Mouse (Mus musculus) kidney, postnatal 36 days (tissue): ENCODE measurements around the gene Baz1a.
A peak's percentile ranks its signal among the peaks of the same experiment; 100 is the strongest.
"Not testable (repeated sequence)": the region's sequence is repeated elsewhere in the genome, so short reads cannot be mapped to it uniquely, and the experiment has no call there.

Experiments used
- DNase-seq, 2 experiments: peaks; one replicate each; pipeline ENCODE4 v3.0.0; 2021 to 2022; ENCODE audit warnings: mixed read lengths in 2 of 2

The Baz1a gene

GRCm38 (mm10) chr12:55006071-55006470 lies 8.1 kb downstream of the Baz1a start:
- no peak for DNase-seq

- DNase-seq = no peak
Observed at GRCm38 (mm10) chr12:55004396-55004795, 9.8 kb downstream of the Baz1a start.

- DNase-seq = no peak
Observed at GRCm38 (mm10) chr12:55003843-55004242, 10.3 kb downstream of the Baz1a start.

- not testable (repeated sequence) for DNase-seq
Observed at GRCm38 (mm10) chr12:55002532-55002931, 11.6 kb downstream of the Baz1a start.

GRCm38 (mm10) chr12:54999016-54999690 lies 15.0 kb downstream of the Baz1a start:
- peak; percentile 18 to 36 for DNase-seq

GRCm38 (mm10) chr12:54998411-54998810 lies 15.7 kb downstream of the Baz1a start:
- no peak for DNase-seq

- DNase-seq = no peak
Observed at GRCm38 (mm10) chr12:54996979-54997474, 17.1 kb downstream of the Baz1a start.

- DNase-seq = no peak
Observed at GRCm38 (mm10) chr12:54995965-54996364, 18.2 kb downstream of the Baz1a start.

- DNase-seq = no peak
Observed at GRCm38 (mm10) chr12:54994418-54994817, 19.7 kb downstream of the Baz1a start.

- DNase-seq = no peak
Observed at GRCm38 (mm10) chr12:54994068-54994386, 20.1 kb downstream of the Baz1a start.

GRCm38 (mm10) chr12:54993246-54994067 lies 20.7 kb downstream of the Baz1a start:
- DNase-seq = no peak

- DNase-seq = no peak
Observed at GRCm38 (mm10) chr12:54992814-54993213, 21.3 kb downstream of the Baz1a start.

GRCm38 (mm10) chr12:54988323-54988850 lies 25.8 kb downstream of the Baz1a start:
- DNase-seq = no peak

GRCm38 (mm10) chr12:54987156-54987555 lies 27.0 kb downstream of the Baz1a start:
- DNase-seq = no peak

GRCm38 (mm10) chr12:54986052-54986717 lies 28.0 kb downstream of the Baz1a start, which contains the start of gene Gm20403:
Gene Gm20403, minus strand, starts transcription at chr12:54986529.
- peak; percentile 85 to 86 for DNase-seq

- DNase-seq = peak; percentile 37 to 75
Observed at GRCm38 (mm10) chr12:54985257-54986051, 28.7 kb downstream of the Baz1a start.

- DNase-seq = peak; percentile 69 to 82
Observed at GRCm38 (mm10) chr12:54984701-54985256, 29.4 kb downstream of the Baz1a start.

GRCm38 (mm10) chr12:54982935-54983715 lies 31.0 kb downstream of the Baz1a start:
- no peak for DNase-seq

- DNase-seq = peak in 1 of 2 experiments; percentile 12
Observed at GRCm38 (mm10) chr12:54981962-54982361, 32.2 kb downstream of the Baz1a start.

GRCm38 (mm10) chr12:54980939-54981338 lies 33.2 kb downstream of the Baz1a start:
- DNase-seq = no peak

- no peak for DNase-seq
Observed at GRCm38 (mm10) chr12:54980532-54980931, 33.6 kb downstream of the Baz1a start.
